Mouse (Mus musculus) C2C12 (cell line): ENCODE data around the gene Lipc.

ENCODE experiments used
- CEBPB ChIP-seq: IDR thresholded peaks from one replicate; pipeline ENCODE4 v1.6.1; 2011; ENCODE audit warnings: low read depth, mild to moderate bottlenecking, control low read depth, moderate library complexity
- CTCF ChIP-seq: IDR thresholded peaks from one replicate; pipeline ENCODE4 v1.5.1; 2011; ENCODE audit not compliant: control insufficient read depth, insufficient read depth, insufficient read length
- FOSL1 ChIP-seq: IDR thresholded peaks from one replicate; pipeline ENCODE4 v1.8.0; 2011; ENCODE audit warnings: mild to moderate bottlenecking, low read length; ENCODE audit not compliant: poor library complexity, insufficient read depth, severe bottlenecking

GRCm38 (mm10) chr9:70870326-70870725, 81.7 kb downstream of the Lipc start:
- TF ChIP-seq CTCF (no peak), FOSL1 (no peak), CEBPB (no peak)
